Mouse (Mus musculus) forebrain, embryonic 13.5 days (tissue): ENCODE measurements around the gene Nell1. TPM values are rescaled to one million over a fixed set of nuclear protein-coding genes. Genes with fewer than 3 reads are reported as not detected.

Experiments
- ATAC-seq: fragments of 200-750 bp; cut with Nextera tagmentation; 2 replicates; pipeline ENCODE4 v1.8.0; 2017
- H3K27ac ChIP-seq: fragments of 300-500 bp; sonication (generic); 2 replicates; pipeline ENCODE4 v1.5.1; 2015; ENCODE audit warnings: inconsistent platforms, mild to moderate bottlenecking, moderate library complexity
- H3K27me3 ChIP-seq: fragments of 300-500 bp; sonication (generic); 2 replicates; pipeline ENCODE4 v1.6.1; 2015; ENCODE audit warnings: mild to moderate bottlenecking, inconsistent platforms
- H3K36me3 ChIP-seq: fragments of 300-500 bp; sonication (generic); 2 replicates; pipeline ENCODE4 v1.6.1; 2015; ENCODE audit warnings: mild to moderate bottlenecking, inconsistent platforms; ENCODE audit not compliant: poor library complexity, severe bottlenecking
- H3K4me1 ChIP-seq: fragments of 300-500 bp; sonication (generic); 2 replicates; pipeline ENCODE4 v1.6.1; 2015; ENCODE audit warnings: inconsistent platforms
- H3K4me2 ChIP-seq: fragments of 300-500 bp; sonication (generic); 2 replicates; pipeline ENCODE4 v1.6.1; 2015; ENCODE audit warnings: inconsistent platforms, mild to moderate bottlenecking, moderate library complexity
- H3K4me3 ChIP-seq: fragments of 300-500 bp; sonication (generic); 2 replicates; pipeline ENCODE4 v1.5.1; 2015; ENCODE audit warnings: mild to moderate bottlenecking, inconsistent platforms
- H3K9ac ChIP-seq: fragments of 300-500 bp; sonication (generic); 2 replicates; pipeline ENCODE4 v1.6.1; 2015; ENCODE audit warnings: mild to moderate bottlenecking, inconsistent platforms
- H3K9me3 ChIP-seq: fragments of 300-500 bp; sonication (generic); replicated peaks from 2 replicates; pipeline ENCODE4 v1.6.1; 2016; ENCODE audit warnings: inconsistent platforms
- WGBS: fragments of 180-500 bp; shearing (Covaris S2); methylation state at CpG from one replicate; pipeline ENCODE4 v1.1.7; 2015; 5-methylcytosine and 5-hydroxymethylcytosine counted together
- polyA plus RNA-seq: library from polyadenylated mRNA; unstranded; fragments of >200 nt; fragmentation: Nextera tagmentation; extraction: Ambion mirVana; gene quantifications from 2 replicates; pipeline ENCODE4 v1.2.1, GENCODE M21; 2015

The Nell1 gene
- polyA plus RNA-seq, 1 experiment from 2014 or later: 2.9 TPM

DNA sequence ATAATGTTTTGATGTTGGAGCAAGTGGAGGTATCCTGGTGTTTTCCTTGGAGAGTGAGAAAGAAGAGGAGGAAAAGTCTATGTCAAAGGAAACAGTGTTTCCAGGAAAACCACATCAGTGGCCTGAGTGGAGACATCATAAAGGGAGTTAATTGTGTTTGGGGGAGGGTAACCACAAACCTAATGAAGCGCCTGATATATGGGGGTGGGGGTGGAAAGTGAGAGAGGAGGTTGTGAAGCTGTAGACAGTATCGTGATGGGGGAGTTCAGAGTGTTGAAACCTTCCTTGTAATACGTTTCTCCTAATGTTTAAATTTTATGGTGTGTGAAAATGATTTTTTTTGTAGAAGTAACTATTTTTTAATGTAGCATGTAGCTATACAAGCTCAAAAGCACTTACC, 858.1 kb downstream of the Nell1 start:
- H3K9ac ChIP-seq: no peak overlapping the region
- no peak overlapping the region for H3K4me2 ChIP-seq
- H3K4me1 ChIP-seq: no peaks in the 10 kb centered on the region
- no peak overlapping the region for H3K4me3 ChIP-seq
- no peak overlapping the region for H3K27ac ChIP-seq
- H3K27me3 ChIP-seq: no peaks in the 10 kb centered on the region
- peaks cover 4% of the 10 kb centered on the region; the same call in 1 of the 2 replicates for H3K9me3 ChIP-seq
- no peak for ATAC-seq
- WGBS: 70% methylated on average over 3 of the region's 3 CpGs
- no peaks in the 10 kb centered on the region for H3K36me3 ChIP-seq

DNA sequence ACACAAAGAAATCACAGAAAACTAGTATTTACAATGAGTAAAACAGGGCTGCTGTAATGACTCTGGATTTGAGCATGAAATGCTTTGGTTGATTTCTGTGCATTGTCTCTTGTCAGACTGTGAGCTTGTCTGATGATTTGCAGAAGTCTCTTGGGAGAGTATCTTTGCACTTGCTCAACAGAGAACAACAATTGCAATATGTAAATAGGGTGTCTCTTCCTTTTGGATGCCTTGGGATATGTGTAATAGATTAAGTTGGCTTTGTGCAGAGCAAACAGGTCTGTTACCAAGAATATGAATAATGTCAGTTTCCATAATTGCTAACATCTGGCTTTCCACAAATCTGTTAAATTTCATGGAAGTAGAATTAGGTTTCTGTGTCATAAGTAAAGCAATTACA, 868.0 kb downstream of the Nell1 start:
- Histone ChIP-seq H3K4me3 (no peak overlapping the region), H3K9me3 (no peaks in the 10 kb centered on the region), H3K4me1 (no peaks in the 10 kb centered on the region), H3K36me3 (no peaks in the 10 kb centered on the region), H3K27me3 (no peaks in the 10 kb centered on the region), H3K4me2 (no peak overlapping the region), H3K27ac (no peak overlapping the region), H3K9ac (no peak overlapping the region)
- ATAC-seq: no peak

DNA sequence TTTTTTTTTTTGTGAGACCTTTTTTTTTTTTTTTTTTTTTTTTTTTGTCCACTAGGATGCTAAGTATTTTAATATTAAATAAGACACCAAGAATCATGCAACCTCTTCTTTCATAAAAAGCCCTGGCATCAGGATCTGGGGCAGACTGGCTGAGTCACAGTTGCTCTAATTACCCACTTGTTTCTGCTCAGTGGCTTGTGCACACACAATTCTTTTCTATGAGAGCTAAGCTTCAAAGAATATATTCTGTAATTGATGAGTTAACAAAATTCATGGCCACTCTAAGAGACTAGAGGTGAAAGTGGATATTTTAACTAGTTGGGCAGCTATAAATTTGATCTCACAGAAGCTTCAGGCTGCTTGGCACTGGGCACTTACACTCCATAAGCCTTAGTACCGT, 873.3 kb downstream of the Nell1 start:
- no peak overlapping the region for H3K9ac ChIP-seq
- no peak overlapping the region for H3K4me2 ChIP-seq
- no peaks in the 10 kb centered on the region for H3K9me3 ChIP-seq
- H3K27me3 ChIP-seq: no peaks in the 10 kb centered on the region
- H3K27ac ChIP-seq: no peak overlapping the region
- H3K4me3 ChIP-seq: no peak overlapping the region
- 68% methylated on average over 1 of the region's 1 CpGs for WGBS
- no peaks in the 10 kb centered on the region for H3K36me3 ChIP-seq
- no peaks in the 10 kb centered on the region for H3K4me1 ChIP-seq
- ATAC-seq: no peak

DNA sequence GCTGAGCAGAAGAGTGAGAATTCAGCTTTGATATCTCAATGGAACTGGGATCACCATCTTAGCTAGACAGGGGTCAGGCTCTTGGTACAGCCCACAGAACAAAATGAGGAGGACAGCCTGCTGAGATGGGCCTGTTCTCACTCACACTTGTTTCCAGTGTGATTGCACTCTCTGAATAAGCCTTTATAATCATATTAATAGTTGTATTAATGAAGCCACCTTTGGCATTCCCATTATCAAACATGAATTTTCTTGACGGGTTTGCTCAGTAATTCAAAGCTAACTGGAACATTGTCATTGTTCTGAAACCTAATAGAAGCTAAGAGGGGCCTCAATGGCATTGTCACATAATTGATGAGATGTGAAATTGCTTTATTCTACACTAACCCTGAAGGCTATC, 875.6 kb downstream of the Nell1 start:
- ATAC-seq: no peak
- Histone ChIP-seq H3K36me3 (no peaks in the 10 kb centered on the region), H3K4me1 (no peaks in the 10 kb centered on the region), H3K9me3 (no peaks in the 10 kb centered on the region), H3K4me3 (no peak overlapping the region), H3K27me3 (no peaks in the 10 kb centered on the region), H3K4me2 (no peak overlapping the region), H3K27ac (no peak overlapping the region), H3K9ac (no peak overlapping the region)
- WGBS: 17% methylated on average over 1 of the region's 1 CpGs

DNA sequence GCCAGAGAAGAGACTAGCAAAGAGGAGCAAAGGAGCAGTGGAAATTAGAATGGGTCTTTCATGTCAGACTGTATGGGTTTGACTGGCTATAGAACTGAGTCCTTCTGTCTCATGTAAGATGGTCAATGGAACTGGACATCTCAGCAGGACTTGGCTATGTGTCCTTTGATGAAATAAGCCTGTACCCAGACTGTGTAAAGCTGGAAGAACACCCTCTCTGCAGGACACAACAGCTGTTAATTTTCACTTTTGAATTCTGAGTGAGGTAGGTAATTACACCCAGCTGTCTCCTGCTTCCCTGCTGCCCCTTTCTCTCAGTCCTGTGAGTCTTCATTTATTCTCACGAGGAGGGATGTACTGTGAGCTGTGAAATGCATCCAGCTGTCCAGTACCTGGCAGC, 895.5 kb downstream of the Nell1 start:
- Histone ChIP-seq H3K4me3 (no peak overlapping the region), H3K36me3 (no peaks in the 10 kb centered on the region), H3K9me3 (no peaks in the 10 kb centered on the region), H3K4me2 (no peak overlapping the region), H3K9ac (no peak overlapping the region), H3K27me3 (no peaks in the 10 kb centered on the region), H3K27ac (no peak overlapping the region), H3K4me1 (no peaks in the 10 kb centered on the region)
- ATAC-seq: no peak
- WGBS: 13% methylated on average over 1 of the region's 1 CpGs

DNA sequence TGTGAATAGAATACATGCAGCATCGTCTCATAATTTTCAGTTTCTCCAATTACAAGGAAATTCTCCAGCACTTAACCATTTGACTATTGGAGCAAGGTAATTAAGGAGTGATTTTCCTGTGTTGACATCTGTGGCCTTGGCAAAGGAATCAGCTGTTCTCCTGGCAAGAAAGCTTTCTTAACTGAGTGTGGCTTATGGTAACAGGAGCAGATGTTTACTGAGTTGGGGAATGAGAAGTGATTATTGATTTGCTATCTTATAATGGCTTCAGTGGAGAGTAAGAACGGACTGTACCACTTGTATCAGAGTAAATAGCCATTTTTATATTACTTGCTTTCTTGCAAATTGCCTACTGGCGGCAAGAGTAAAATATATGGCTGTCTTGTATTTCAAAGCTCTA, 913.0 kb downstream of the Nell1 start:
- no peak overlapping the region for H3K9ac ChIP-seq
- H3K27ac ChIP-seq: no peak overlapping the region
- H3K36me3 ChIP-seq: no peaks in the 10 kb centered on the region
- no peak overlapping the region for H3K4me2 ChIP-seq
- no peaks in the 10 kb centered on the region for H3K27me3 ChIP-seq
- 60% methylated on average over 3 of the region's 3 CpGs for WGBS
- ATAC-seq: peak; percentile 48; the same call in 1 of the 2 replicates
- H3K9me3 ChIP-seq: no peaks in the 10 kb centered on the region
- H3K4me1 ChIP-seq: no peaks in the 10 kb centered on the region
- H3K4me3 ChIP-seq: no peak overlapping the region

DNA sequence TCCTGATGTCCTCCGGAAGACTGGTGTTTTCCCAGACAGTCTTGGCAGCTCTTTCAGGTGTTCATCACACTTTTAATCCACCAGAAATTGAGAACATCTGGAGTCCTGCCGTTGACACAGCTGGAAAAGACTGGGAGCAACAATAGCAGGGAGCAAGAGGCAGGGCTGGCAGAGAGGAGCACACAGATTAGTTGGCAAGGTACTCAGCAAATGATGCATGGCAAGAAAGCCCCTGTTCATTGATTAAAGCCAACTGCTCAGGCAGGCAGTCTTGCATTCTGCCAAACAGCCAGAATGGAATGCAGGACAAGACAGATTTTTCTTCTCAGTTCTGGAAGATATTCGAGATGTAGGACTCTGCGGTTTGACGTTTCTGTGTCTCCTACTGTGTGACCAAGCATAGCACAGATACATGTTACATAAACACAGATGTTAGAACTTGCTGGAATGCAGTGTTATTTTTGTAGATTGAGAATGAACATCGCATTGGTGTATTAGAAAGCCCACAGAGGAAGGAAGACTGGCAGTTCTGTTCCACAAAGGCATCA, 925.0 kb downstream of the Nell1 start:
- ATAC-seq: no peak
- 60% methylated on average over 6 of the region's 6 CpGs for WGBS
- H3K4me3 ChIP-seq: no peak overlapping the region

More for the DNA sequence above, 925.0 kb downstream of the Nell1 start:
- Histone ChIP-seq H3K27ac (no peak overlapping the region), H3K4me2 (no peak overlapping the region), H3K36me3 (no peaks in the 10 kb centered on the region), H3K9me3 (no peaks in the 10 kb centered on the region), H3K9ac (no peak overlapping the region), H3K27me3 (no peaks in the 10 kb centered on the region), H3K4me1 (no peaks in the 10 kb centered on the region)

Other genes with a start within 250 kb of the Nell1 start
- gene Htatip2, start 215.7 kb upstream of the Nell1 start, polyA plus RNA-seq: 1.7 and 2.3 TPM in 2 replicates
- gene Prmt3, start 196.5 kb upstream of the Nell1 start, polyA plus RNA-seq: 47.6 and 53.3 TPM in 2 replicates
- gene Slc6a5, start 64.7 kb upstream of the Nell1 start, polyA plus RNA-seq: 0.08 TPM in 1 of 2 replicates, not detected in the other